Mouse (Mus musculus): ENCODE results near the gene Col4a1.

DNA sequence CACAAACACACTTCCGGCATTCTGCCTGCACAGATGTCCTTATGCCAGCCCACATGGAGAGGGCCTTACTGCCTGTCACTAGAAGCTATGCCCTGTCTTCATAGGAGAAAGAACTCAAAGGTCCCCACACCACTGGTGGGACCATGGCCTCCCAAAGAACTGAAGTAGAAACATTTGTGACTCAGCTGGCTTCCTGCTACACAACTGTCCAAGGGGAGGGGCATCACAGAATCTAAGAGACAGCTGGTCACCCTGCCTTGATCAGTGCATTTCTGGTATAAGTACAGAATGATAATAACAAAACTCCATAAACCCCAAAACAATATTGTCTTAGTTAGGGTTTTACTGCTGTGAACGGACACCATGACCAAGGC, 156.3 kb downstream of the Col4a1 start:
- TF ChIP-seq CTCF (IDR thresholded peaks at IDR 0.05; ENCODE audit: extremely low read depth, insufficient read depth, insufficient read length, insufficient replicate concordance), result no peak
- no peak for TF ChIP-seq POLR2A (IDR thresholded peaks at IDR 0.05; ENCODE audit: low read depth, low read length)
